Mouse (Mus musculus) limb, embryonic 12.5 days (tissue): ENCODE results near the gene Ccdc85c. TPM values are rescaled to one million over a fixed set of nuclear protein-coding genes. Genes with fewer than 3 reads are reported as not detected.

Experiments used
- ATAC-seq: fragments of 200-750 bp; cut with Nextera tagmentation; 2 replicates; pipeline ENCODE4 v1.8.0; 2017; ENCODE audit warnings: low read depth, moderate TSS enrichment; ENCODE audit not compliant: insufficient number of reproducible peaks, insufficient read depth, low FRiP score, low TSS enrichment
- H3K27ac ChIP-seq: fragments of 300-500 bp; sonication (generic); 2 replicates; pipeline ENCODE4 v1.5.1; 2016; ENCODE audit warnings: mild to moderate bottlenecking, moderate library complexity
- H3K27me3 ChIP-seq: fragments of 300-500 bp; sonication (generic); 2 replicates; pipeline ENCODE4 v1.6.1; 2016; ENCODE audit warnings: mild to moderate bottlenecking, moderate library complexity
- H3K36me3 ChIP-seq: fragments of 300-500 bp; sonication (generic); 2 replicates; pipeline ENCODE4 v1.6.1; 2016; ENCODE audit warnings: mild to moderate bottlenecking, moderate library complexity
- H3K4me1 ChIP-seq: fragments of 300-500 bp; sonication (generic); replicated peaks from 2 replicates; pipeline ENCODE4 v1.6.1; 2016
- H3K4me2 ChIP-seq: fragments of 300-500 bp; sonication (generic); 2 replicates; pipeline ENCODE4 v1.6.1; 2016; ENCODE audit warnings: mild to moderate bottlenecking, moderate library complexity
- H3K4me3 ChIP-seq: fragments of 300-500 bp; sonication (generic); replicated peaks from 2 replicates; pipeline ENCODE4 v1.5.1; 2016; ENCODE audit warnings: mild to moderate bottlenecking
- H3K9ac ChIP-seq: fragments of 300-500 bp; sonication (generic); replicated peaks from 2 replicates; pipeline ENCODE4 v1.6.1; 2016; ENCODE audit warnings: mild to moderate bottlenecking, moderate library complexity
- H3K9me3 ChIP-seq: fragments of 300-500 bp; sonication (generic); 2 replicates; pipeline ENCODE4 v1.6.1; 2016; ENCODE audit warnings: mild to moderate bottlenecking, moderate library complexity
- WGBS: fragments of 180-500 bp; shearing (Covaris S2); methylation state at CpG from one replicate; pipeline ENCODE4 v1.1.7; 2016; 5-methylcytosine and 5-hydroxymethylcytosine counted together
- polyA plus RNA-seq: library from polyadenylated mRNA; unstranded; fragments of >200 nt; fragmentation: Nextera tagmentation; extraction: Ambion mirVana; gene quantifications from 2 replicates; pipeline ENCODE4 v1.2.1, GENCODE M21; 2016

Gene Ccdc85c
- polyA plus RNA-seq, 1 experiment from 2014 or later = 6.6 TPM

- Histone ChIP-seq H3K27ac (no peak overlapping the region), H3K36me3 (no peaks in the 10 kb centered on the region), H3K27me3 (peaks cover 15% of the 10 kb centered on the region), H3K4me3 (no peak overlapping the region), H3K4me1 (peaks cover 42% of the 10 kb centered on the region), H3K4me2 (no peak overlapping the region), H3K9ac (no peak overlapping the region), H3K9me3 (no peaks in the 10 kb centered on the region)
- 77% methylated on average over 7 of the region's 7 CpGs for WGBS
- no peak for ATAC-seq
These were observed 49.4 kb downstream of the Ccdc85c start for GRCm38 (mm10) chr12:108225781-108226180.

DNA sequence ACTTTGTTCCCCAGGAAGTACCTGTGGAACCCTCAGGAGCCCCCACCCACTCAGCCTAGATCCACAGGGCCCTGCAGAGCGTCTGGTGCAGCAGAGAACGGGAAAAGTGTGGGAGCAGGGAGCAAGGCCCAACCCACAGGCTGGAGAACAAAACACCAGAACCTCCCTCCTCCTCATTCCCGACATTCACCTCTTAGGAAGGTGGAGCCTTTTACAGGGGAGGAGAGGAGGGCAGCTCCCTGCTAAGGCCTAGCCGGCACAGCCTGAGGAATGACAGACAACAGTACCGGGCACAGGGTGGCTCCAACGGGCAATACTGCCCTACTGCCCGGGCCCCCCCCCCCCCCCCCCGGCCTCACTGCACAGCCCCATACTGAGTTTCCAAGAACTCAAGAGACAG lies 51.9 kb downstream of the Ccdc85c start:
- Histone ChIP-seq H3K4me3 (no peak overlapping the region), H3K9ac (0 out of 2 replicates have a peak overlapping the region, but pooled peaks have one; percentile 13), H3K36me3 (no peaks in the 10 kb centered on the region), H3K27me3 (peaks cover 15% of the 10 kb centered on the region), H3K4me1 (peaks cover 55% of the 10 kb centered on the region), H3K4me2 (no peak overlapping the region), H3K27ac (no peak overlapping the region), H3K9me3 (no peaks in the 10 kb centered on the region)
- 39% methylated on average over 8 of the region's 8 CpGs for WGBS
- ATAC-seq = no peak

- 87% methylated on average over 7 of the region's 7 CpGs for WGBS
- H3K9me3 ChIP-seq = no peaks in the 10 kb centered on the region
- H3K9ac ChIP-seq = no peak overlapping the region
- H3K27ac ChIP-seq = no peak overlapping the region
- peaks cover 7% of the 10 kb centered on the region; the same call in 1 of the 2 replicates for H3K27me3 ChIP-seq
- H3K4me3 ChIP-seq = no peak overlapping the region
- H3K4me1 ChIP-seq = peaks cover 71% of the 10 kb centered on the region
- H3K36me3 ChIP-seq = no peaks in the 10 kb centered on the region
- no peak for ATAC-seq
- no peak overlapping the region for H3K4me2 ChIP-seq
These were observed 53.5 kb downstream of the Ccdc85c start for GRCm38 (mm10) chr12:108221712-108222111.

DNA sequence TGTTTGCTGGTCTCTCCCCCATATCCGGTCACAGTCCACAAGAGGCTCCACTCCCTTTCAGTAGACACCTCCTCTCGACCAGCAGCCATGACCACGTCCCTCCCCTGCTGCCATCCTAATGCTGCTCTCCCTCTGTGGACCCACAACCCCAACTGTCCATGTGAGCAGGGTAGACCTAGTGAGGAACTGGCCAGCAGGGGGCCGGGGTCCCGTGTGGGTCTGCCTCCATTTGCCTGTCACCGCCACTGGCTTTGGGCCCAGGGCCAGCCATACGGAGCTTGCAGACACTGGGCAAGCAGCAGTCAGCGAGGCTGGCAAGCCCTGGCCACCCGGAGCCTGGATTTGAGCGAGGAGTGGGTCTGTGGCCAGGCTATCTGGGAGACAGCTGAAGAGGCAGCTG lies 54.0 kb downstream of the Ccdc85c start:
- H3K4me1 ChIP-seq = peaks cover 77% of the 10 kb centered on the region
- 55% methylated on average over 10 of the region's 10 CpGs for WGBS

DNA sequence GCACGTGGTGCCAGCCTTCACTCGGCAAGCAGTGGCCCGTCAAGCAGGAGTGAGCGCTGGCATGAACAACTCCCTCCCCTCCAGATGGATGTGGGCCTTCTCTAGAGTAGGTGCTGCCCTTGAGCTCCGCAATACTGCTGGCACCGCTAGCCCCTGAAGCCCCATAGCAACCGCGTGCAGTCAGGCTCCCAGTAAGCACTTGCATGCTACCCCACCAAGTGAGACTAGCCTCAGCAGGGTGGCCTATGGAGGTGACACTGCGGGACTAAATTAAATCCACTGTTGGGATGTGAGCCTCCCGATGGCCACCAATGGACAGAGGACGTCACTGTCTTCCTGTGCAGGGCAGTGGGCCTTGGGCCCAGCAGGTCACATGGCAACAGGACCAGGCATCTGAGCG lies 54.6 kb downstream of the Ccdc85c start:
- H3K4me1 ChIP-seq = peaks cover 74% of the 10 kb centered on the region
- no peak overlapping the region for H3K4me3 ChIP-seq
- ATAC-seq = no peak
- no peaks in the 10 kb centered on the region for H3K36me3 ChIP-seq
- H3K4me2 ChIP-seq = no peak overlapping the region
- H3K9me3 ChIP-seq = no peaks in the 10 kb centered on the region
- WGBS = 71% methylated on average over 12 of the region's 12 CpGs
- H3K9ac ChIP-seq = no peak overlapping the region
- H3K27ac ChIP-seq = 0 out of 2 replicates have a peak overlapping the region, but pooled peaks have one; percentile 90
- H3K27me3 ChIP-seq = peaks cover 7% of the 10 kb centered on the region; the same call in 1 of the 2 replicates

More for the DNA sequence above, 54.0 kb downstream of the Ccdc85c start:
- no peak for ATAC-seq
- Histone ChIP-seq H3K27me3 (peaks cover 7% of the 10 kb centered on the region; the same call in 1 of the 2 replicates), H3K9ac (no peak overlapping the region), H3K9me3 (no peaks in the 10 kb centered on the region), H3K36me3 (no peaks in the 10 kb centered on the region), H3K27ac (no peak overlapping the region), H3K4me3 (no peak overlapping the region), H3K4me2 (no peak overlapping the region)

GRCm38 (mm10) chr12:108219825-108220616 lies 55.2 kb downstream of the Ccdc85c start:
- peak overlapping the region; percentile 54 for H3K9ac ChIP-seq
- peak overlapping the region; percentile 90 for H3K27ac ChIP-seq
- H3K36me3 ChIP-seq = no peaks in the 10 kb centered on the region
- H3K4me2 ChIP-seq = peak overlapping the region; percentile 35
- H3K4me1 ChIP-seq = peaks cover 73% of the 10 kb centered on the region
- no peak overlapping the region for H3K4me3 ChIP-seq
- peaks cover 7% of the 10 kb centered on the region; the same call in 1 of the 2 replicates for H3K27me3 ChIP-seq
- ATAC-seq = no peak
- no peaks in the 10 kb centered on the region for H3K9me3 ChIP-seq
- 75% methylated on average over 21 of the region's 21 CpGs for WGBS

- WGBS = 33% methylated on average over 15 of the region's 15 CpGs
- peak overlapping the region; percentile 90 for H3K27ac ChIP-seq
- H3K9me3 ChIP-seq = no peaks in the 10 kb centered on the region
- no peak overlapping the region for H3K4me3 ChIP-seq
- peaks cover 7% of the 10 kb centered on the region; the same call in 1 of the 2 replicates for H3K27me3 ChIP-seq
- peak overlapping the region; percentile 35 for H3K4me2 ChIP-seq
- ATAC-seq = no peak
- peak overlapping the region; percentile 42 for H3K9ac ChIP-seq
- peaks cover 73% of the 10 kb centered on the region for H3K4me1 ChIP-seq
- H3K36me3 ChIP-seq = no peaks in the 10 kb centered on the region
These were observed 56.1 kb downstream of the Ccdc85c start for GRCm38 (mm10) chr12:108219163-108219562.

DNA sequence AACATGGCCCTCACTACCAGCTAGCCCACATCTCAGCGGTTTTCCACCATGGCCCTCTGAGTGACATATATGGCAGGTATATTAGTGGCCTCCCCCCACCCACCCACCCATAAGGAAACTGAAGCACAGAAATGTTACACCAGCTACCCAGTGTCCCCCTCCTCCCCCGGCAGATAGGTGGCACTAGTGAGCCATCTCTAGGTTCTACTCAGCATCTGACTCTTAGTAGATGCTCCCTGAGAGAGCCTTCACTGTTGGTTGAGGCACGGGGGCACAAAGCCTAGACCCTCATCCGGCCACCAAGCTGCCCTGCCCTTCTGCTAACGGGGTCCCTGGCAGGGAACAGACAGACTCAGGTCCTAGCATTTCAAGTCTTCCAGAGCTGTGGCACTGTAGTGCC lies 57.7 kb downstream of the Ccdc85c start:
- no peak overlapping the region for H3K4me2 ChIP-seq
- WGBS = 63% methylated on average over 5 of the region's 5 CpGs
- no peak for ATAC-seq
- no peaks in the 10 kb centered on the region for H3K36me3 ChIP-seq
- H3K27ac ChIP-seq = no peak overlapping the region
- no peak overlapping the region for H3K9ac ChIP-seq
- H3K4me3 ChIP-seq = no peak overlapping the region
- no peaks in the 10 kb centered on the region for H3K9me3 ChIP-seq
- 0 out of 2 replicates have a peak, but pooled peaks cover 2% of the 10 kb centered on the region for H3K27me3 ChIP-seq
- H3K4me1 ChIP-seq = peaks cover 79% of the 10 kb centered on the region

- Histone ChIP-seq H3K27me3 (no peaks in the 10 kb centered on the region), H3K4me1 (peaks cover 86% of the 10 kb centered on the region), H3K36me3 (no peaks in the 10 kb centered on the region), H3K9me3 (no peaks in the 10 kb centered on the region), H3K4me2 (no peak overlapping the region), H3K4me3 (no peak overlapping the region), H3K27ac (no peak overlapping the region; the same call in 1 of the 2 replicates), H3K9ac (no peak overlapping the region)
- ATAC-seq = no peak
- WGBS = 66% methylated on average over 11 of the region's 11 CpGs
These were observed 58.4 kb downstream of the Ccdc85c start for GRCm38 (mm10) chr12:108216611-108217370.

- Histone ChIP-seq H3K4me1 (peaks cover 85% of the 10 kb centered on the region), H3K9me3 (no peaks in the 10 kb centered on the region), H3K27me3 (no peaks in the 10 kb centered on the region), H3K36me3 (no peaks in the 10 kb centered on the region), H3K4me2 (no peak overlapping the region), H3K9ac (no peak overlapping the region), H3K27ac (peak overlapping the region; percentile 62), H3K4me3 (no peak overlapping the region)
- 28% methylated on average over 8 of the region's 8 CpGs for WGBS
- ATAC-seq = no peak
These were observed 60.1 kb downstream of the Ccdc85c start for GRCm38 (mm10) chr12:108215090-108215489.
